Mouse (Mus musculus): ENCODE measurements around the gene Grpel1. TPM values are rescaled to one million over a fixed set of nuclear protein-coding genes. Genes with fewer than 3 reads are reported as not detected.

The Grpel1 gene
- polyA plus RNA-seq, 1 experiment from 2014 or later = 50.3 TPM

DNA sequence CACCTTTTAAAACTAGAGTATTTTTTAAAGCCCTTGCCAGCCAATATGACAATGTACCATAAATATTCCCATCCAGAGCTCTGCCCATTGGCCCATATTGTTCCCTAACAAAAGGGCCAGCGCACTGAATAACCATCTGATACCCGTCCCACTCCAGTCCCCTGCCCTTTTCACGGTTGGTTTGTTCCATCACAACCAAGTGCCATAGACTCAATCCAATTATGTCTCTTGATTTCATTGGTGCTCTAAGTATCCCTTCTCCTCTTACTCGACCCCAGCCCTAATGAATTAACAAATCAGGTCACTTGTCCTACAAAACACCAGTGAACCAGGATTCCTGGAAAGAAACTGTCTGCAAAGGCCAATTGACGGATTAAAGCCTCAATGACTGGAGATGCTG lies 1.4 kb upstream of the Grpel1 start:
- Histone ChIP-seq H3K9me3 (no peaks in the 10 kb centered on the region), H3K36me3 (no peaks in the 10 kb centered on the region), H3K27me3 (no peaks in the 10 kb centered on the region), H3K27ac (no peak overlapping the region), H3K9ac (no peak overlapping the region), H3K4me2 (no peak overlapping the region; the same call in 1 of the 2 replicates), H3K4me1 (peaks cover 18% of the 10 kb centered on the region), H3K4me3 (no peak overlapping the region)
- 55% methylated on average over 5 of the region's 5 CpGs for WGBS
- no peak for ATAC-seq (ENCODE audit: borderline replicate concordance, extremely low read depth, low FRiP score, low TSS enrichment)

DNA sequence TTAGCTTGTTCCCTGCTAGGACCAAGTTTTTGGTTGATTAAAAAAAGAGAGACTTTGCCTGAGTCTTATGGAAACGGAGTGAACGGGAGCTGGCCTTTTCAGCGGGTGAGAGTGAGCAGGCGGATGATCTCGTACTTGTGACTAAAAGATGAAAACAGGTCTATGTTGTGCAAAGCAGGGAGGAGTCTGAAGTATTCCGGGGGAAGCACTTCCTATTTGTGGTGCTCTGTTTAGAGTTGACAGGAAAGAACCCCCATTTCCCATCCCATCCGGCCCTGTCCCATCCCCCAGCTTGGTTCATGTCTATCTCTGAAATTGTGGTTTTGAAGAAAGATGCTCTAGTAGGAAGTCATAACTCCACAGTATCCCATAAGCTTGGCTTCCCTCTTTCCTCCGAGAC lies 1.1 kb downstream of the Grpel1 start:
- Histone ChIP-seq H3K4me3 (peak overlapping the region; percentile 67), H3K4me2 (peak overlapping the region; percentile 89), H3K9ac (peak overlapping the region; percentile 69), H3K36me3 (peaks cover 17% of the 10 kb centered on the region), H3K9me3 (no peaks in the 10 kb centered on the region), H3K27ac (0 out of 2 replicates have a peak overlapping the region, but pooled peaks have one; percentile 42), H3K27me3 (no peaks in the 10 kb centered on the region), H3K4me1 (peaks cover 18% of the 10 kb centered on the region)
- WGBS = 16% methylated on average over 8 of the region's 8 CpGs
- no peak for ATAC-seq (ENCODE audit: borderline replicate concordance, extremely low read depth, low FRiP score, low TSS enrichment)

DNA sequence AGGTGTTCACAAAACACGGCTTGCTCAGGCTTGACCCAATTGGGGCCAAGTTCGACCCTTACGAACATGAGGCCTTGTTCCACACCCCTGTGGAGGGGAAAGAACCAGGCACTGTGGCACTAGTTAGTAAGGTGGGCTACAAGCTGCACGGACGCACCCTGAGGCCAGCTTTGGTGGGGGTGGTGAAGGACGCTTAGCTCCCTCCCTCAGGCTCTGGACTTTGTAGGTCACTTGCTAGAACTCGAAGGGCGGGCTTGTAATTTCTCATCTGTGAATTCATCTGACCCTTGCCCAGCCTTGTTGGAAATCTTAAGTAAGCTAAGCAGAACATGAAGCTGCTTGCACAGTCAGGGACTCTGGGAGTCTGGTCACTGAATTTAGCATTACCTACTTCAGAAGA lies 6.4 kb downstream of the Grpel1 start:
- Histone ChIP-seq H3K36me3 (peaks cover 56% of the 10 kb centered on the region), H3K27ac (no peak overlapping the region), H3K27me3 (no peaks in the 10 kb centered on the region), H3K9ac (no peak overlapping the region), H3K4me2 (no peak overlapping the region), H3K4me3 (no peak overlapping the region), H3K9me3 (no peaks in the 10 kb centered on the region), H3K4me1 (peaks cover 7% of the 10 kb centered on the region)
- 89% methylated on average over 8 of the region's 8 CpGs for WGBS
- no peak for ATAC-seq (ENCODE audit: borderline replicate concordance, extremely low read depth, low FRiP score, low TSS enrichment)

GRCm38 (mm10) chr5:36472876-36473655 lies 8.3 kb downstream of the Grpel1 start:
- H3K4me1 ChIP-seq = no peaks in the 10 kb centered on the region
- no peak overlapping the region for H3K4me3 ChIP-seq
- 82% methylated on average over 4 of the region's 4 CpGs for WGBS
- H3K27ac ChIP-seq = no peak overlapping the region
- H3K9ac ChIP-seq = no peak overlapping the region
- H3K4me2 ChIP-seq = no peak overlapping the region
- peaks cover 61% of the 10 kb centered on the region for H3K36me3 ChIP-seq
- no peak for ATAC-seq (ENCODE audit: borderline replicate concordance, extremely low read depth, low FRiP score, low TSS enrichment)
- no peaks in the 10 kb centered on the region for H3K27me3 ChIP-seq
- no peaks in the 10 kb centered on the region for H3K9me3 ChIP-seq

GRCm38 (mm10) chr5:36474283-36474682 lies 9.5 kb downstream of the Grpel1 start:
- H3K27me3 ChIP-seq = no peaks in the 10 kb centered on the region
- 0 out of 2 replicates have a peak, but pooled peaks cover 5% of the 10 kb centered on the region for H3K4me1 ChIP-seq
- 86% methylated on average over 5 of the region's 5 CpGs for WGBS
- peaks cover 60% of the 10 kb centered on the region for H3K36me3 ChIP-seq
- 0 out of 2 replicates have a peak, but pooled peaks have one; percentile 57 for ATAC-seq (ENCODE audit: borderline replicate concordance, extremely low read depth, low FRiP score, low TSS enrichment)
- H3K4me3 ChIP-seq = no peak overlapping the region
- H3K9me3 ChIP-seq = no peaks in the 10 kb centered on the region
- H3K27ac ChIP-seq = no peak overlapping the region
- no peak overlapping the region for H3K9ac ChIP-seq
- no peak overlapping the region for H3K4me2 ChIP-seq

DNA sequence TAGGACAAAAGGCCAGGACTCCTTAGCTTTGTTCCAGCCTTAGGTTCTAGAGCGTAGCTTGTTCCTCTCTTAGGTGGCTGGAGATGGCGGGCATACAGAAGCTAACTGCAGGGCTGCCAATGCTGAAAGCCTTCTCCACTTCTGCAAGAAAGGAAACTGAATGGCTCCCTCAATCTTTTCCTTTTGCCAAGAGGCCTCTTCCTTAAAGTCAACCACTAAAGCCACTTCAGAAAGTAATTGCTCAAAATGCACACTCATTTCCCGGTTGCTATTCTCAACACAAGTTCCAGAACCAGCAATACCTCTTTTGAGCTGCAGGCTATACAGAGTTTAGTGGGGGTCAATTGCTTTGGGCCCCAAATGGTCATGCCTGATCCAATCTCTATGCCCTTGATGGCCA lies 12.7 kb downstream of the Grpel1 start:
- Histone ChIP-seq H3K9ac (no peak overlapping the region), H3K4me2 (no peak overlapping the region), H3K4me1 (peaks cover 15% of the 10 kb centered on the region), H3K27ac (no peak overlapping the region), H3K27me3 (no peaks in the 10 kb centered on the region), H3K4me3 (no peak overlapping the region), H3K9me3 (no peaks in the 10 kb centered on the region), H3K36me3 (peaks cover 28% of the 10 kb centered on the region)
- ATAC-seq (ENCODE audit: borderline replicate concordance, extremely low read depth, low FRiP score, low TSS enrichment) = no peak
- 86% methylated on average over 3 of the region's 3 CpGs for WGBS

DNA sequence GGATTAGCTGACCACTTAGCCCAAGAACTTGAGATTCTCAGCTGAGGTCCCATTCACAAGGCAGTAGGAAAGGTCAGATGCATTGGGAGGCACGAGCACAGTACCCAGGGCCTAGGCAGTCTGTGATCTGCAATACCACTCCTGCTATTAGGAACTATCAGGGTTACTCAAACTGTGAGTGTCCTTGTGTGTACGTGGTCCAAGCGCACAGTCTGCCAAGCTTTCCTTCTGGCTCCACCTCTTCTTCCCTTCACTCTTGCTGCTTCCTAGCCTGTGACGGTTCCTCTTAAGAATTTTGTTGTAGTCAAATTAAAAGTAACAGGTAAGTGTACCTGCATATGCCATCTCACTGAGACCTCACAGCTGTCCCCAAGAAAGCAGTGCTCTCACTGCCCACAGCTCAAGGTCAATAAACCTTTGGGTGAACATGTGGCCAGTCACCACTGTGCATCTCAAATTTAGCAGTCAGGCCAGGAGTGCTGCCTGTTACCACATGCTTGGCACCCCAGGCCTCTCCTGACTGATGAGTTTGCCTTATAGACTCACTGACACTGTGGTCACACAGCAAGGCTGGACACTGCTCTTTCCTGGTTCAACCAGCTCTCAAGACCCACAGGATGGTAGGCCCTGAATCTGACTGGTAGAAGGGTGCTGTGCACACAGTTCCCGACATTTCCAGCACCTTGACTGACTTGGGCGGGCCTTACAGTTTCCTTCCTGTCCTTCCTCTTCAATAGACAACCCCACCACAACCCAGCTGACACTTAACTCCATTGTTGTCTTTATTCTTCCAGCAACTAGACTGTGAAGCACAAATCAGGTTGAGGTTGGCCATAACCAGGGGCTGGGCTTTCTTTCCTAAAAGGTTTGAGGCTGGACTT lies 14.0 kb downstream of the Grpel1 start:
- H3K9ac ChIP-seq = no peak overlapping the region
- H3K4me1 ChIP-seq = peaks cover 24% of the 10 kb centered on the region
- H3K27ac ChIP-seq = no peak overlapping the region
- no peaks in the 10 kb centered on the region for H3K27me3 ChIP-seq
- 84% methylated on average over 6 of the region's 6 CpGs for WGBS
- H3K36me3 ChIP-seq = peaks cover 18% of the 10 kb centered on the region; the same call in 1 of the 2 replicates
- no peak for ATAC-seq (ENCODE audit: borderline replicate concordance, extremely low read depth, low FRiP score, low TSS enrichment)
- no peak overlapping the region for H3K4me3 ChIP-seq
- no peaks in the 10 kb centered on the region for H3K9me3 ChIP-seq
- no peak overlapping the region for H3K4me2 ChIP-seq

DNA sequence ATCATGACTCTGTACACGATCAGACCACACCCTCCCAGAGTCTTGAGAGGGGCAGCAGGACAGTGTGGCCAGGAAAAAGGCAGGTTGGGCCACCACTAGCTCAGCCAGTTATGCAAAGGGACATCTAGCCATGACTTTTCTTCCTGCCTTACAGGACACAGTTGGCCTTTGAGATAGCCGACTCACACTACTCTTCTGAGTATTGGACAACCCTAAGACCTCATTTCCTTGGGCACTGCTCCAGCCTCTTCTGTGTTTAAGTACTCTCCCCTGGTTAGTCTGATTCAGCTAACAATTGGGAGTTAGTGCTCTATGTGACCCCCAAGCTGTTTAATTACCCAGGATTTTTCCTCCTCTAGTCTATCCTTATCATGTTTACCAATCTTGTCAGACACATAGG lies 14.9 kb downstream of the Grpel1 start:
- no peak for ATAC-seq (ENCODE audit: borderline replicate concordance, extremely low read depth, low FRiP score, low TSS enrichment)
- peaks cover 1% of the 10 kb centered on the region for H3K27me3 ChIP-seq
- H3K4me2 ChIP-seq = no peak overlapping the region
- WGBS = 76% methylated on average over 2 of the region's 2 CpGs
- no peaks in the 10 kb centered on the region for H3K9me3 ChIP-seq
- no peak overlapping the region for H3K27ac ChIP-seq
- H3K4me3 ChIP-seq = no peak overlapping the region
- H3K9ac ChIP-seq = no peak overlapping the region
- H3K36me3 ChIP-seq = peaks cover 13% of the 10 kb centered on the region; the same call in 1 of the 2 replicates
- H3K4me1 ChIP-seq = peaks cover 26% of the 10 kb centered on the region

GRCm38 (mm10) chr5:36480398-36480797 lies 15.6 kb downstream of the Grpel1 start:
- Histone ChIP-seq H3K27ac (no peak overlapping the region), H3K4me2 (no peak overlapping the region), H3K4me1 (peaks cover 33% of the 10 kb centered on the region), H3K36me3 (peaks cover 11% of the 10 kb centered on the region; the same call in 1 of the 2 replicates), H3K9ac (no peak overlapping the region), H3K9me3 (no peaks in the 10 kb centered on the region), H3K27me3 (peaks cover 8% of the 10 kb centered on the region), H3K4me3 (no peak overlapping the region)
- no peak for ATAC-seq (ENCODE audit: borderline replicate concordance, extremely low read depth, low FRiP score, low TSS enrichment)
- WGBS = 86% methylated on average over 4 of the region's 4 CpGs

DNA sequence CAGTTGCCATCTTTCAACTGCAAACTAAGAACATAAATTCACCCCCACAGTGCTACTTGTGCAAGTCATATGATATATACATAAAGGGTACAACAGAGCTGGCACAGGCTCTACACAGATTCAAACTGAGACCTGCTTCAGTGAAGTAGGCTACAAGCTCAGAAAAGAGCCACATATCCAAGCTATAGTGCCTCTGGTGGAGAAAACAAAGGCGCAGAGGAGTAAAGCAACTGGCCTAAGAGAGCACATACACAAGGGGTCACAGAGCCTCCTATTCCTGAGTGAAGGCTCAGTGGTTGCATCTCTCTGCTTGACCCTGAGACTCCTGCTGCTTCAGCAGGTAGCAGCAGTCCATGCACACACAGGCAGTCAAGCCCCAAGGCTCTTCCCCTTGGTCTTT lies 16.3 kb downstream of the Grpel1 start:
- 59% methylated on average over 1 of the region's 1 CpGs for WGBS
- Histone ChIP-seq H3K36me3 (0 out of 2 replicates have a peak, but pooled peaks cover 6% of the 10 kb centered on the region), H3K27ac (no peak overlapping the region), H3K4me2 (no peak overlapping the region), H3K9ac (no peak overlapping the region), H3K4me3 (no peak overlapping the region), H3K27me3 (peaks cover 15% of the 10 kb centered on the region), H3K4me1 (peaks cover 34% of the 10 kb centered on the region), H3K9me3 (no peaks in the 10 kb centered on the region)
- no peak for ATAC-seq (ENCODE audit: borderline replicate concordance, extremely low read depth, low FRiP score, low TSS enrichment)

GRCm38 (mm10) chr5:36483203-36484101 lies 18.7 kb downstream of the Grpel1 start:
- H3K27me3 ChIP-seq = peaks cover 18% of the 10 kb centered on the region
- 1% methylated on average over 52 of the region's 58 CpGs for WGBS
- H3K4me2 ChIP-seq = peak overlapping the region; percentile 92
- ATAC-seq (ENCODE audit: borderline replicate concordance, extremely low read depth, low FRiP score, low TSS enrichment) = peak; percentile 33; the same call in 1 of the 2 replicates
- no peaks in the 10 kb centered on the region for H3K36me3 ChIP-seq
- H3K9me3 ChIP-seq = no peaks in the 10 kb centered on the region
- peak overlapping the region; percentile 94 for H3K4me3 ChIP-seq
- H3K4me1 ChIP-seq = peaks cover 34% of the 10 kb centered on the region
- H3K27ac ChIP-seq = peak overlapping the region; percentile 71
- H3K9ac ChIP-seq = peak overlapping the region; percentile 95
